Mouse (Mus musculus) forebrain, embryonic 11.5 days (tissue): ENCODE results near the gene Ubxn2a. TPM values are rescaled to one million over a fixed set of nuclear protein-coding genes. Genes with fewer than 3 reads are reported as not detected.

Source experiments
- ATAC-seq: fragments of 200-750 bp; cut with Nextera tagmentation; replicated peaks from 2 replicates; pipeline ENCODE4 v1.8.0; 2017; ENCODE audit warnings: moderate TSS enrichment; ENCODE audit not compliant: low FRiP score
- DNase-seq: peaks from one replicate; pipeline ENCODE4 v3.0.0-alpha.2; 2017; ENCODE audit warnings: low spot score
- H3K27ac ChIP-seq: fragments of 300-500 bp; sonication (generic); 2 replicates; pipeline ENCODE4 v1.5.1; 2014; ENCODE audit warnings: low read depth, low read length
- H3K27me3 ChIP-seq: fragments of 300-500 bp; sonication (generic); 2 replicates; pipeline ENCODE4 v1.6.1; 2014; ENCODE audit warnings: mild to moderate bottlenecking, low read length, mixed read lengths; ENCODE audit not compliant: control insufficient read depth, insufficient read depth
- H3K36me3 ChIP-seq: fragments of 300-500 bp; sonication (generic); 2 replicates; pipeline ENCODE4 v1.6.1; 2014; ENCODE audit warnings: mild to moderate bottlenecking, low read length, moderate library complexity, mixed read lengths; ENCODE audit not compliant: control insufficient read depth, insufficient read depth
- H3K4me1 ChIP-seq: fragments of 300-500 bp; sonication (generic); replicated peaks from 2 replicates; pipeline ENCODE4 v1.6.1; 2014; ENCODE audit warnings: low read length, mixed read lengths; ENCODE audit not compliant: control insufficient read depth, insufficient read depth
- H3K4me2 ChIP-seq: fragments of 300-500 bp; sonication (generic); 2 replicates; pipeline ENCODE4 v1.6.1; 2014; ENCODE audit warnings: low read depth, mild to moderate bottlenecking, low read length, moderate library complexity, mixed read lengths; ENCODE audit not compliant: severe bottlenecking
- H3K4me3 ChIP-seq: fragments of 300-500 bp; sonication (generic); 2 replicates; pipeline ENCODE4 v1.5.1; 2014; ENCODE audit warnings: low read depth, low read length
- H3K9ac ChIP-seq: fragments of 300-500 bp; sonication (generic); 2 replicates; pipeline ENCODE4 v1.6.1; 2014; ENCODE audit warnings: low read length
- H3K9me3 ChIP-seq: fragments of 300-500 bp; sonication (generic); 2 replicates; pipeline ENCODE4 v1.6.1; 2016; ENCODE audit warnings: low read length, mixed read lengths; ENCODE audit not compliant: control insufficient read depth
- WGBS: fragments of 180-500 bp; shearing (Covaris S2); extraction: QIAGEN DNeasy Blood & Tissue Kit; methylation state at CpG from one replicate; pipeline ENCODE4 v1.1.7; 2014; 5-methylcytosine and 5-hydroxymethylcytosine counted together
- polyA plus RNA-seq: library from polyadenylated mRNA; unstranded; fragments of >200 nt; fragmentation: Nextera tagmentation; extraction: Ambion mirVana; gene quantifications from 2 replicates; pipeline ENCODE4 v1.2.1, GENCODE M21; 2014

Gene Ubxn2a
- polyA plus RNA-seq, 1 experiment from 2014 or later, result 34.7 TPM

GRCm38 (mm10) chr12:4840741-4841140, 66.8 kb downstream of the Ubxn2a start:
- H3K27me3 ChIP-seq, result 0 out of 2 replicates have a peak, but pooled peaks cover 2% of the 10 kb centered on the region
- H3K27ac ChIP-seq, result no peak overlapping the region

GRCm38 (mm10) chr12:4840010-4840409, 67.5 kb downstream of the Ubxn2a start:
- H3K9ac ChIP-seq, result no peak overlapping the region
- no peak overlapping the region for H3K27ac ChIP-seq
- 60% methylated on average over 6 of the region's 6 CpGs for WGBS
- 0 out of 2 replicates have a peak, but pooled peaks cover 2% of the 10 kb centered on the region for H3K27me3 ChIP-seq
- H3K36me3 ChIP-seq, result no peaks in the 10 kb centered on the region
- H3K4me2 ChIP-seq, result 0 out of 2 replicates have a peak overlapping the region, but pooled peaks have one; percentile 9
- no peak for ATAC-seq
- peaks cover 11% of the 10 kb centered on the region; the same call in 1 of the 2 replicates for H3K4me1 ChIP-seq
- no peak for DNase-seq
- H3K9me3 ChIP-seq, result no peaks in the 10 kb centered on the region
- H3K4me3 ChIP-seq, result no peak overlapping the region

More at GRCm38 (mm10) chr12:4840741-4841140, 66.8 kb downstream of the Ubxn2a start:
- ATAC-seq, result no peak
- 3% methylated on average over 11 of the region's 11 CpGs for WGBS
- peaks cover 11% of the 10 kb centered on the region; the same call in 1 of the 2 replicates for H3K4me1 ChIP-seq
- peak overlapping the region; percentile 70 for H3K9ac ChIP-seq
- peak overlapping the region; percentile 73 for H3K4me3 ChIP-seq
- no peaks in the 10 kb centered on the region for H3K9me3 ChIP-seq
- H3K4me2 ChIP-seq, result peak overlapping the region; percentile 92
- no peak for DNase-seq
- H3K36me3 ChIP-seq, result no peaks in the 10 kb centered on the region

GRCm38 (mm10) chr12:4836959-4837358, 70.5 kb downstream of the Ubxn2a start:
- DNase-seq (no peak), ATAC-seq (no peak)
- Histone ChIP-seq H3K27me3 (0 out of 2 replicates have a peak, but pooled peaks cover under 1% of the 10 kb centered on the region), H3K9me3 (no peaks in the 10 kb centered on the region), H3K4me3 (no peak overlapping the region), H3K27ac (no peak overlapping the region), H3K36me3 (peaks cover 3% of the 10 kb centered on the region; the same call in 1 of the 2 replicates), H3K4me1 (peaks cover 5% of the 10 kb centered on the region; the same call in 1 of the 2 replicates), H3K9ac (no peak overlapping the region), H3K4me2 (no peak overlapping the region)
- 64% methylated on average over 4 of the region's 4 CpGs for WGBS

Other genes starting within 250 kb of the Ubxn2a start
- gene Fam228a, start 169.3 kb downstream of the Ubxn2a start, polyA plus RNA-seq, result 0.65 and 0.97 TPM in 2 replicates
- 4.2 and 4.9 TPM in 2 replicates for gene Pfn4, start 138.7 kb downstream of the Ubxn2a start, polyA plus RNA-seq
- 2.2 and 4.2 TPM in 2 replicates for gene Fam228b, start 138.4 kb downstream of the Ubxn2a start, polyA plus RNA-seq
- gene Sf3b6, start 90.2 kb downstream of the Ubxn2a start, polyA plus RNA-seq, result 330 and 365 TPM in 2 replicates
- gene Fkbp1b, start 66.1 kb downstream of the Ubxn2a start, polyA plus RNA-seq, result 5.2 and 6.1 TPM in 2 replicates
- gene Wdcp, start 64.4 kb downstream of the Ubxn2a start, polyA plus RNA-seq, result 20.3 and 20.6 TPM in 2 replicates
- 4.9 and 6.6 TPM in 2 replicates for gene Mfsd2b, start 33.3 kb downstream of the Ubxn2a start, polyA plus RNA-seq
- 21.2 and 22.8 TPM in 2 replicates for gene Atad2b, start 9.6 kb upstream of the Ubxn2a start, polyA plus RNA-seq